Mouse (Mus musculus): ENCODE data around the gene Lrriq1. TPM values are rescaled to one million over a fixed set of nuclear protein-coding genes. Genes with fewer than 3 reads are reported as not detected.

Lrriq1 gene
- total RNA-seq, 2 experiments from 2014 or later: not detected

- peak; percentile 12 for DNase-seq
These were observed 207.6 kb downstream of the Lrriq1 start for GRCm38 (mm10) chr10:103028253-103029131.

GRCm38 (mm10) chr10:103027931-103028252 is 208.2 kb downstream of the Lrriq1 start:
- no peak for DNase-seq

GRCm38 (mm10) chr10:103027226-103027930 is 208.7 kb downstream of the Lrriq1 start:
- no peak for DNase-seq

GRCm38 (mm10) chr10:103026636-103027225 is 209.4 kb downstream of the Lrriq1 start:
- no peak for DNase-seq

- DNase-seq: no peak
These were observed 233.6 kb downstream of the Lrriq1 start for GRCm38 (mm10) chr10:103002556-103002955.

GRCm38 (mm10) chr10:103000902-103001301 is 235.2 kb downstream of the Lrriq1 start:
- no peak for DNase-seq

- no peak for DNase-seq
These were observed 236.5 kb downstream of the Lrriq1 start for GRCm38 (mm10) chr10:102999584-102999983.

Other genes with a start within 250 kb of the Lrriq1 start
- gene Alx1, start 206.1 kb downstream of the Lrriq1 start, total RNA-seq (2021): not detected
- under 1 TPM; 0.07 to 0.38 TPM for gene Slc6a15, start 131.5 kb upstream of the Lrriq1 start, total RNA-seq (2021)